Mouse (Mus musculus) hindbrain, embryonic 15.5 days (tissue): ENCODE measurements around the gene Gm21987. TPM values are rescaled to one million over a fixed set of nuclear protein-coding genes. Genes with fewer than 3 reads are reported as not detected.

ENCODE experiments used
- ATAC-seq: fragments of 200-750 bp; cut with Nextera tagmentation; 2 replicates; pipeline ENCODE4 v1.8.0; 2017; ENCODE audit warnings: low read depth, moderate number of reproducible peaks, moderate TSS enrichment; ENCODE audit not compliant: low FRiP score
- H3K27ac ChIP-seq: fragments of 300-500 bp; sonication (generic); replicated peaks from 2 replicates; pipeline ENCODE4 v1.5.1; 2015; ENCODE audit warnings: mild to moderate bottlenecking, inconsistent platforms
- H3K27me3 ChIP-seq: fragments of 300-500 bp; sonication (generic); 2 replicates; pipeline ENCODE4 v1.6.1; 2015; ENCODE audit warnings: control low read depth, inconsistent platforms
- H3K36me3 ChIP-seq: fragments of 300-500 bp; sonication (generic); 2 replicates; pipeline ENCODE4 v1.6.1; 2015; ENCODE audit warnings: control low read depth, inconsistent platforms
- H3K4me1 ChIP-seq: fragments of 300-500 bp; sonication (generic); replicated peaks from 2 replicates; pipeline ENCODE4 v1.6.1; 2015; ENCODE audit warnings: control low read depth, inconsistent platforms
- H3K4me2 ChIP-seq: fragments of 300-500 bp; sonication (generic); 2 replicates; pipeline ENCODE4 v1.6.1; 2015; ENCODE audit warnings: moderate library complexity, mild to moderate bottlenecking, inconsistent platforms
- H3K4me3 ChIP-seq: fragments of 300-500 bp; sonication (generic); 2 replicates; pipeline ENCODE4 v1.5.1; 2015; ENCODE audit warnings: mild to moderate bottlenecking, inconsistent platforms
- H3K9ac ChIP-seq: fragments of 300-500 bp; sonication (generic); 2 replicates; pipeline ENCODE4 v1.6.1; 2015; ENCODE audit warnings: inconsistent platforms
- H3K9me3 ChIP-seq: fragments of 300-500 bp; sonication (generic); 2 replicates; pipeline ENCODE4 v1.6.1; 2016; ENCODE audit warnings: control low read depth, inconsistent platforms
- WGBS: fragments of 180-500 bp; shearing (Covaris S2); methylation state at CpG from one replicate; pipeline ENCODE4 v1.1.7; 2015; 5-methylcytosine and 5-hydroxymethylcytosine counted together
- polyA plus RNA-seq: library from polyadenylated mRNA; unstranded; fragments of >200 nt; fragmentation: Nextera tagmentation; extraction: Ambion mirVana; gene quantifications from 2 replicates; pipeline ENCODE4 v1.2.1, GENCODE M21; 2015

The Gm21987 gene
- polyA plus RNA-seq, 1 experiment from 2014 or later: not detected

GRCm38 (mm10) chr16:38389284-38389893, 42.5 kb downstream of the Gm21987 start:
- H3K4me2 ChIP-seq: no peak overlapping the region
- no peaks in the 10 kb centered on the region for H3K27me3 ChIP-seq
- H3K36me3 ChIP-seq: no peaks in the 10 kb centered on the region
- no peak overlapping the region for H3K27ac ChIP-seq
- H3K4me3 ChIP-seq: no peak overlapping the region
- H3K9me3 ChIP-seq: no peaks in the 10 kb centered on the region
- 80% methylated on average over 8 of the region's 8 CpGs for WGBS
- H3K4me1 ChIP-seq: no peaks in the 10 kb centered on the region
- ATAC-seq: no peak
- no peak overlapping the region for H3K9ac ChIP-seq

- Histone ChIP-seq H3K36me3 (no peaks in the 10 kb centered on the region), H3K9ac (no peak overlapping the region), H3K9me3 (no peaks in the 10 kb centered on the region), H3K4me3 (no peak overlapping the region), H3K27me3 (no peaks in the 10 kb centered on the region), H3K4me1 (no peaks in the 10 kb centered on the region), H3K4me2 (no peak overlapping the region), H3K27ac (no peak overlapping the region)
- ATAC-seq: no peak
- WGBS: 93% methylated on average over 7 of the region's 7 CpGs
Observed at GRCm38 (mm10) chr16:38390322-38390721, 43.5 kb downstream of the Gm21987 start.

GRCm38 (mm10) chr16:38392126-38392894, 45.5 kb downstream of the Gm21987 start:
- no peaks in the 10 kb centered on the region for H3K4me1 ChIP-seq
- no peak overlapping the region for H3K4me3 ChIP-seq
- no peak overlapping the region for H3K9ac ChIP-seq
- WGBS: 81% methylated on average over 23 of the region's 23 CpGs
- H3K4me2 ChIP-seq: no peak overlapping the region
- no peak overlapping the region for H3K27ac ChIP-seq
- no peaks in the 10 kb centered on the region for H3K9me3 ChIP-seq
- no peaks in the 10 kb centered on the region for H3K36me3 ChIP-seq
- no peaks in the 10 kb centered on the region for H3K27me3 ChIP-seq
- ATAC-seq: no peak

- WGBS: 94% methylated on average over 8 of the region's 8 CpGs
- H3K27me3 ChIP-seq: no peaks in the 10 kb centered on the region
- H3K4me3 ChIP-seq: no peak overlapping the region
- H3K4me2 ChIP-seq: no peak overlapping the region
- H3K36me3 ChIP-seq: no peaks in the 10 kb centered on the region
- no peak overlapping the region for H3K27ac ChIP-seq
- peaks cover 2% of the 10 kb centered on the region for H3K4me1 ChIP-seq
- H3K9me3 ChIP-seq: no peaks in the 10 kb centered on the region
- H3K9ac ChIP-seq: no peak overlapping the region
- no peak for ATAC-seq
Observed at GRCm38 (mm10) chr16:38394191-38394618, 47.4 kb downstream of the Gm21987 start.

- WGBS: 72% methylated on average over 6 of the region's 6 CpGs
- Histone ChIP-seq H3K27ac (no peak overlapping the region), H3K9me3 (no peaks in the 10 kb centered on the region), H3K4me2 (no peak overlapping the region), H3K4me3 (no peak overlapping the region), H3K9ac (no peak overlapping the region), H3K4me1 (peaks cover 12% of the 10 kb centered on the region), H3K27me3 (no peaks in the 10 kb centered on the region), H3K36me3 (no peaks in the 10 kb centered on the region)
- ATAC-seq: no peak
Observed at GRCm38 (mm10) chr16:38395060-38395730, 48.4 kb downstream of the Gm21987 start.

GRCm38 (mm10) chr16:38396155-38396554, 49.3 kb downstream of the Gm21987 start:
- no peak overlapping the region for H3K27ac ChIP-seq
- no peaks in the 10 kb centered on the region for H3K27me3 ChIP-seq
- peaks cover 14% of the 10 kb centered on the region for H3K4me1 ChIP-seq
- H3K4me3 ChIP-seq: no peak overlapping the region
- H3K9ac ChIP-seq: no peak overlapping the region
- no peaks in the 10 kb centered on the region for H3K9me3 ChIP-seq
- H3K36me3 ChIP-seq: no peaks in the 10 kb centered on the region
- ATAC-seq: no peak
- H3K4me2 ChIP-seq: no peak overlapping the region
- WGBS: 80% methylated on average over 13 of the region's 13 CpGs

- H3K9ac ChIP-seq: no peak overlapping the region
- H3K27ac ChIP-seq: no peak overlapping the region
- H3K4me2 ChIP-seq: no peak overlapping the region
- H3K27me3 ChIP-seq: no peaks in the 10 kb centered on the region
- H3K4me3 ChIP-seq: no peak overlapping the region
- H3K36me3 ChIP-seq: no peaks in the 10 kb centered on the region
- ATAC-seq: no peak
- WGBS: 85% methylated on average over 6 of the region's 6 CpGs
- H3K9me3 ChIP-seq: no peaks in the 10 kb centered on the region
- peaks cover 14% of the 10 kb centered on the region for H3K4me1 ChIP-seq
Observed at GRCm38 (mm10) chr16:38398266-38398665, 51.4 kb downstream of the Gm21987 start.

GRCm38 (mm10) chr16:38399076-38399475, 52.2 kb downstream of the Gm21987 start:
- H3K4me2 ChIP-seq: peak overlapping the region; percentile 60
- H3K27me3 ChIP-seq: no peaks in the 10 kb centered on the region
- no peak overlapping the region for H3K9ac ChIP-seq
- peak; percentile 7; the same call in 1 of the 2 replicates for ATAC-seq
- H3K4me1 ChIP-seq: peaks cover 14% of the 10 kb centered on the region
- WGBS: 65% methylated on average over 3 of the region's 3 CpGs
- H3K4me3 ChIP-seq: no peak overlapping the region
- peak overlapping the region; percentile 80 for H3K27ac ChIP-seq
- no peaks in the 10 kb centered on the region for H3K36me3 ChIP-seq
- no peaks in the 10 kb centered on the region for H3K9me3 ChIP-seq

- peak overlapping the region; percentile 38 for H3K9ac ChIP-seq
- H3K4me1 ChIP-seq: peaks cover 14% of the 10 kb centered on the region
- WGBS: 11% methylated on average over 17 of the region's 17 CpGs
- peak; percentile 94 for ATAC-seq
- peak overlapping the region; percentile 80 for H3K27ac ChIP-seq
- H3K27me3 ChIP-seq: no peaks in the 10 kb centered on the region
- no peaks in the 10 kb centered on the region for H3K36me3 ChIP-seq
- H3K4me3 ChIP-seq: peak overlapping the region; percentile 28
- no peaks in the 10 kb centered on the region for H3K9me3 ChIP-seq
- H3K4me2 ChIP-seq: peak overlapping the region; percentile 60
Observed at GRCm38 (mm10) chr16:38399531-38400231, 52.8 kb downstream of the Gm21987 start.

- Histone ChIP-seq H3K9me3 (no peaks in the 10 kb centered on the region), H3K9ac (peak overlapping the region; percentile 38; the same call in 1 of the 2 replicates), H3K4me2 (peak overlapping the region; percentile 60), H3K4me1 (peaks cover 14% of the 10 kb centered on the region), H3K36me3 (no peaks in the 10 kb centered on the region), H3K27me3 (no peaks in the 10 kb centered on the region), H3K27ac (peak overlapping the region; percentile 80), H3K4me3 (peak overlapping the region; percentile 28; the same call in 1 of the 2 replicates)
- WGBS: 76% methylated on average over 9 of the region's 9 CpGs
- peak; percentile 29; the same call in 1 of the 2 replicates for ATAC-seq
Observed at GRCm38 (mm10) chr16:38400311-38400960, 53.6 kb downstream of the Gm21987 start.

- no peak overlapping the region for H3K27ac ChIP-seq
- peaks cover 14% of the 10 kb centered on the region for H3K4me1 ChIP-seq
- no peak overlapping the region for H3K4me2 ChIP-seq
- no peak overlapping the region for H3K9ac ChIP-seq
- no peak overlapping the region for H3K4me3 ChIP-seq
- no peak for ATAC-seq
- WGBS: 83% methylated on average over 6 of the region's 6 CpGs
- no peaks in the 10 kb centered on the region for H3K9me3 ChIP-seq
- no peaks in the 10 kb centered on the region for H3K27me3 ChIP-seq
- no peaks in the 10 kb centered on the region for H3K36me3 ChIP-seq
Observed at GRCm38 (mm10) chr16:38401468-38401867, 54.6 kb downstream of the Gm21987 start.
